Mouse (Mus musculus): Measurements from ENCODE around the gene Gm3095. TPM values are rescaled to one million over a fixed set of nuclear protein-coding genes. Genes with fewer than 3 reads are reported as not detected.

The Gm3095 gene
- not detected for total RNA-seq (2023)

GRCm38 (mm10) chr14:3963247-3963646, at the start of gene Gm3095:
TSS of gene Gm3095 (plus strand) at chr14:3963547.

GRCm38 (mm10) chr14:3931456-3931855, 31.9 kb upstream of the Gm3095 start, which contains the start of gene Gm3029:
TSS of gene Gm3029 (plus strand) at chr14:3931756.

GRCm38 (mm10) chr14:3998094-3998493, 34.7 kb downstream of the Gm3095 start, which contains the start of gene Gm3099:
TSS of gene Gm3099 (plus strand) at chr14:3998394.

Other genes with a start within 250 kb of the Gm3095 start
- not detected for gene Gm3002, start 153.5 kb upstream of the Gm3095 start, total RNA-seq (2023)
- gene Gm3033, start 117.3 kb upstream of the Gm3095 start, total RNA-seq (2023), result not detected
- not detected for gene Gm2916, start 79.4 kb upstream of the Gm3095 start, total RNA-seq (2023)
- not detected for gene Gm3029, start 31.8 kb upstream of the Gm3095 start, total RNA-seq (2023)
- not detected for gene Gm3099, start 34.8 kb downstream of the Gm3095 start, total RNA-seq (2023)
- gene Gm5796, start 60.4 kb downstream of the Gm3095 start, total RNA-seq (2023), result not detected
- not detected for gene Gm3115, start 120.6 kb downstream of the Gm3095 start, total RNA-seq (2023)
- gene Gm8108, start 147.0 kb downstream of the Gm3095 start, total RNA-seq (2023), result not detected
- gene Gm3127, start 201.5 kb downstream of the Gm3095 start, total RNA-seq (2023), result not detected
- not detected for gene Gm2974, start 219.0 kb downstream of the Gm3095 start, total RNA-seq (2023)